Mouse (Mus musculus): ENCODE data around the gene Nfatc2ip. TPM values are rescaled to one million over a fixed set of nuclear protein-coding genes. Genes with fewer than 3 reads are reported as not detected.

The Nfatc2ip gene
- polyA plus RNA-seq, 1 experiment from 2014 or later: 2.0 TPM

DNA sequence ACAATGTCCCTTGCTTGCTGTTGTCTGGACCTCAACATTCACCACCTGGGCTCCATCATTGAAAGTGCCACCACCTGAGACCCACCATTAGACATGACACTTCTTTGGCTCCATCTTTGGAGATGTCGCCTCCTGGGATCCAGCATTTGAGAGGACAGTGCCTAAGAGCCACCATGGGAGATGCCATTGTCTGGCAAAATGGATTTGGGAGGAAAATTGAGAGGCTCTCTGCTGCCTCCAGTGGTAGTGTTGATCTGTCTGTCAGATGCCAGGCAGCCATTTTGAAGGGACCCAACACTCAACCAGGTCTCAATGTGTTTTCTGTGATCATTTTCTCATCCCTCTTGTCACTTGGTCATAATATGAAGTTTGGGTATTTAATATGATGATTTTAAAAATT is 61.0 kb downstream of the Nfatc2ip start:
- Histone ChIP-seq H3K27me3 (ENCODE audit: control insufficient read depth, insufficient read depth, low read length) (no peaks in the 10 kb centered on the region), H3K4me1 (ENCODE audit: control insufficient read depth in 2 of 2, insufficient read depth in 2 of 2, low read length in 2 of 2) (peaks cover 2 to 7% of the 10 kb centered on the region in 2 experiments), H3K4me2 (ENCODE audit: low read length) (no peak overlapping the region), H3K9ac (ENCODE audit: low read length) (no peak overlapping the region), H3K4me3 (ENCODE audit: control insufficient read depth in 1 of 2, insufficient read depth in 1 of 2, low read depth in 1 of 2, low read length in 2 of 2) (no peak overlapping the region), H3K9me3 (ENCODE audit: control insufficient read depth, low read length) (no peaks in the 10 kb centered on the region), H3K27ac (replicated peaks in 1 of 2; ENCODE audit: control insufficient read depth in 1 of 2, insufficient read depth in 1 of 2, low read depth in 2 of 2, low read length in 2 of 2) (no peak overlapping the region), H3K36me3 (ENCODE audit: control insufficient read depth, insufficient read depth, low read length) (no peaks in the 10 kb centered on the region)
- 71% methylated on average over 1 of the region's 1 CpGs for WGBS
- ATAC-seq (ENCODE audit: insufficient number of reproducible peaks, insufficient read depth, low FRiP score, low read depth): no peak

Small RNA genes within 50 kb of the gene (microRNA-seq; reads per million reads assigned to microRNA genes)
- gene Mir7058: not detected

Other genes with a start within 250 kb of the Nfatc2ip start
- 33.8 and 39.0 TPM in 2 replicates for gene Xpo6, start 196.2 kb downstream of the Nfatc2ip start, polyA plus RNA-seq (2014; fragmentation: Nextera tagmentation; extraction: Ambion mirVana)
- gene Sbk1, start 124.1 kb downstream of the Nfatc2ip start, polyA plus RNA-seq (2014; fragmentation: Nextera tagmentation; extraction: Ambion mirVana): 15.2 and 16.8 TPM in 2 replicates
- gene Lat, start 27.2 kb downstream of the Nfatc2ip start, polyA plus RNA-seq (2014; fragmentation: Nextera tagmentation; extraction: Ambion mirVana): 3.3 and 3.4 TPM in 2 replicates
- 35.1 and 35.8 TPM in 2 replicates for gene Spns1, start 19.3 kb downstream of the Nfatc2ip start, polyA plus RNA-seq (2014; fragmentation: Nextera tagmentation; extraction: Ambion mirVana)
- not detected in 2 replicates for gene Cd19, start 18.2 kb upstream of the Nfatc2ip start, polyA plus RNA-seq (2014; fragmentation: Nextera tagmentation; extraction: Ambion mirVana)
- gene Rabep2, start 32.0 kb upstream of the Nfatc2ip start, polyA plus RNA-seq (2014; fragmentation: Nextera tagmentation; extraction: Ambion mirVana): 19.6 and 19.8 TPM in 2 replicates
- 0.26 and 1.3 TPM in 2 replicates for gene Atp2a1, start 66.4 kb upstream of the Nfatc2ip start, polyA plus RNA-seq (2014; fragmentation: Nextera tagmentation; extraction: Ambion mirVana)
- gene Sh2b1, start 78.7 kb upstream of the Nfatc2ip start, polyA plus RNA-seq (2014; fragmentation: Nextera tagmentation; extraction: Ambion mirVana): 35.6 and 39.0 TPM in 2 replicates
- 188 and 199 TPM in 2 replicates for gene Tufm, start 90.6 kb upstream of the Nfatc2ip start, polyA plus RNA-seq (2014; fragmentation: Nextera tagmentation; extraction: Ambion mirVana)
- 31.2 and 38.8 TPM in 2 replicates for gene Atxn2l, start 106.7 kb upstream of the Nfatc2ip start, polyA plus RNA-seq (2014; fragmentation: Nextera tagmentation; extraction: Ambion mirVana)
- gene Eif3c, start 169.7 kb upstream of the Nfatc2ip start, polyA plus RNA-seq (2014; fragmentation: Nextera tagmentation; extraction: Ambion mirVana): 112 and 116 TPM in 2 replicates
- 0.53 and 0.81 TPM in 2 replicates for gene Apobr, start 188.2 kb upstream of the Nfatc2ip start, polyA plus RNA-seq (2014; fragmentation: Nextera tagmentation; extraction: Ambion mirVana)
- gene Cln3, start 189.1 kb upstream of the Nfatc2ip start, polyA plus RNA-seq (2014; fragmentation: Nextera tagmentation; extraction: Ambion mirVana): 14.2 and 21.8 TPM in 2 replicates
- not detected in 2 replicates for gene Il27, start 198.2 kb upstream of the Nfatc2ip start, polyA plus RNA-seq (2014; fragmentation: Nextera tagmentation; extraction: Ambion mirVana)
- gene Nupr1, start 234.1 kb upstream of the Nfatc2ip start, polyA plus RNA-seq (2014; fragmentation: Nextera tagmentation; extraction: Ambion mirVana): 7.4 and 10.9 TPM in 2 replicates

Measured in heart, embryonic 14.5 days (tissue).